Mouse (Mus musculus) lung, postnatal 10 days (tissue): ENCODE data around the gene Gm20521.
A peak's percentile ranks its signal among the peaks of the same experiment; 100 is the strongest.

Experiments used
- DNase-seq: peaks from one replicate; pipeline ENCODE4 v3.0.0; 2021

Gene Gm20521

DNA sequence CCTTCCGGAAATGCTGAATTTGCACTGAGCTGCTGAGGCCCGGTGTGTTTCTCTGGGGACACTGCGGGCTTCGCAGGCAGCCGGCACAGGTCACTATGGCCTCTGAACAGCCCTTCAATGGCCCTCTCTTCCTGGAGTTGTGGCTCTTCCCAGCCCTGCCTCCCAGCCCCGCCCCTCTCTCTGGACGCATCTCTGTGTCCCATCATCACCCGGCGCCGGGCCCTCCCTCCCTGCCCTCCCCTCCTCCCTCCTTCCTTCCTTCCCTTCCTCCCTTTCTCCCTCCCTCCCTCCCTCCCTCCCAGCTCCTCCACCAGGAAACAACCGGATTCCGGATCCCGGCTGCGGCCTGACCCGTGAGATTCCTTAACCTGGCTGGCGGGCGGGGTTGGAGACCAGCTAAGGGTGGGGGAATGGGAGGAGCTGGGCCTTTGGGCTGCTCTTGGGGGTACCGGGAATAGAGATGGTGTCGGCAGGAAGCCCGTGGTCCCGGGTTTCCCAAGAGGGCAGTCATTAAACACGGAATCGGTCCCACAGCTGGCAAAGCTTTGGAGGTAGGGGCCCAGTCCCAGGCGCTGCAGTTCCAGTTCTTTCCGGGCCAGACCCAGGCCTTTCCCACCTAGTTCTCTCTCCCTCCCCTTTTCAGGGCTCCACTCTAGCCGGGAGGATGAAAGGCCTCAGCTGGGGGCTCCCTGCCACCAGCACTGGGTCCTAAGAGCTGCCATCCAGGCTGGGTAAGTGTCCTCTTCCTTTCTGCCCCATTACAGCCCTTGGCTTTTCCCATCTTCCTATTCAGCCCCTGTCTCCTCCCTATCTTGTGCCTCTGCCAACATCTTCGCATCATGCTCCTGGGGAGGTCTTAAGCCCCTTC lies at the start of gene Gm20521, which contains the start of gene Bcl2l2:
Gene Gm20521 (plus strand): TSS at position 288 of the 868 bp plus-strand sequence.
Gene Bcl2l2 (plus strand): TSS at position 224 of the 868 bp plus-strand sequence.
- DNase-seq: peak; percentile 95

DNA sequence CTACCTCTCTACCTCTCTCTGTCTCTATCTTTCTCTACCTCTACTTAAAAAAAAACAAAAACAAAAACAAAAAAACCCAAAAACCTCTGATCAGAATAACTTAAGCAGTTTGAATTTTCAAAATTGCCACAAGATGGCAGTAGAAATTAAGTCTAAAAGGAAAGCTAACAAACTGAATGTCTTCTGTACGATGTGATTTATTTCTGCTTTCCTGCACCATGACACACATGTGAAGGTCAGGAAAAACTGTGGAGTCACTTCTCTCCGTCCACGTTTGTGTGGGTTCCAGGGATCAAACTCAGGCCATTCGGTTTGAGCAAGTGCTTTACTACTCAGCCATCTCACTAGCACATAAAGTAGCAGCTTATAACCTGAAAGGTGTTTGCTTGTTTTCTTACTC lies 39.8 kb upstream of the Gm20521 start:
- no peak for DNase-seq

DNA sequence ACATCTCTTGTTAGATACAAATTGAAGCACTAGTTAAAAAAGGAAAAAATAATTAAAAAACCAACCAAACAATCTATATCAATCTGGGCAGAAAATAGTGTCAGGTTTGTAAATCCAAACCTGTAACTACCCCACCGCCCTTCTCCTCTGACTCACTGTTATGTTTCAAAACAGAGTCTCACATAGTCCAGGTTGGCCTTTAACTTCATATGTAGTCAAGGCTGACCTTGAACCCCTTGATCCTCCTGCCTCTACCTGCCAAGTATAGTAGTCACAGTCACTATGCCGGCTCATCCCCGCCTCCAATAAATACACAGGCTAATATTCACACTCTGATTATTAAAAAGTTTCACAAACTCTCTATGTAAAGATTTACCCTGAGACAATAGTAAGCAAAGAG lies 27.5 kb upstream of the Gm20521 start:
- DNase-seq: no peak

DNA sequence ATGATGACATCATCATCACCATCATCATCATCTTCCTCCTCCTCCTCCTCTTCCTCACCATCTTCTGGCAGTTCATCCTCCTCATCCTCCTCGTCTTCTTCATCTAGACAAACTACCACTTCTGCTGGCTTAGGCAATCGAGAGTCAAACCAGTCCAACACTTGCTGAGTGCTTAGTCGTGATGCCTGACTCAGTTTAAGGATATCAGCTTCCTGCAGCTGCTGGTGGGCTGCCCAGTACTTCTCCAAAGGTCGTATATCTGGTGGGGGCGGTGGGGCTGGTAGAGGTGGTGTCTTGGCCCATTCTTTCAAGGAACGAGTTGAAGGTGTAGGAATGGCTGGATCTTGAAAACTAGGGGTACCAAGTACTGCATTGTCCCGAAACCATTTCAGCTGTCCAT lies 26.5 kb upstream of the Gm20521 start:
- no peak for DNase-seq

DNA sequence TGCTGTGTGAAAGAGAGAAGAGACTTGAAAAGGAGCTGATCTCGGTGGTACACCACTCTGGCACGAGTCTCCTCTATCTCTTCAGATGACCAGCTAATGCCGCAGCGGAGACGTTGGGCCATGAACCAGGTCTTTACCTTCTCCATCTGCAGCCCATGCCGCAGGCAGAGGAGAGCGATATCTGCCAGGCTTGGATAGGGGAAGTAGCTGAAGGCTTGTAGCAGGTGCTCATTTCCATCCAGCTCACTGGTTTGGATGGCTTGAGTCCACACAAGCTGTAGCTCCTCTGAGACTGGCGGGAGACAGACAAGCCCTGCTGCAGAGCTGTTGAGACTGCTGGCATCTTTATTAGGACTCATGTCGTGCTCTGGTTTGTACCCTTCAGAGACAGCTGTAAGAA lies 25.4 kb upstream of the Gm20521 start:
- DNase-seq: no peak

DNA sequence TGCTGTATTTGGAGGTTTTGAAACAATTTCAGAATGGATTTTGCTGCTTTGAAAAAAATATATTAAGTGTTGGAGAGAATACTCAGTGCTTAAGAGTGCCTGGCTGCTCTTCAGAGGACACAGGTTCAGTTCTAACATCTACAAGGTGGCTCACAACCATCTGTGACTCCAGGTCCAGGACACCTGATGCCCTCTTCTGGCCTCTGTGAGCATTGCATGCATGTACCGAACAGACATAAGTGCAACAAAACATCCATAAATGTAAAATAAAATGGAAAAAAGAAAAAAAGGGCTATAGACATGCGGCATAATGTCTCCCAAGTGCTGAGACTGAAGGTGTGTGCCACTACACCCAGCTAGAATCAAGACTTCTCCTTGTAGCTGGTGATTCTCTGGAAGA lies 22.7 kb upstream of the Gm20521 start:
- DNase-seq: peak; percentile 66

DNA sequence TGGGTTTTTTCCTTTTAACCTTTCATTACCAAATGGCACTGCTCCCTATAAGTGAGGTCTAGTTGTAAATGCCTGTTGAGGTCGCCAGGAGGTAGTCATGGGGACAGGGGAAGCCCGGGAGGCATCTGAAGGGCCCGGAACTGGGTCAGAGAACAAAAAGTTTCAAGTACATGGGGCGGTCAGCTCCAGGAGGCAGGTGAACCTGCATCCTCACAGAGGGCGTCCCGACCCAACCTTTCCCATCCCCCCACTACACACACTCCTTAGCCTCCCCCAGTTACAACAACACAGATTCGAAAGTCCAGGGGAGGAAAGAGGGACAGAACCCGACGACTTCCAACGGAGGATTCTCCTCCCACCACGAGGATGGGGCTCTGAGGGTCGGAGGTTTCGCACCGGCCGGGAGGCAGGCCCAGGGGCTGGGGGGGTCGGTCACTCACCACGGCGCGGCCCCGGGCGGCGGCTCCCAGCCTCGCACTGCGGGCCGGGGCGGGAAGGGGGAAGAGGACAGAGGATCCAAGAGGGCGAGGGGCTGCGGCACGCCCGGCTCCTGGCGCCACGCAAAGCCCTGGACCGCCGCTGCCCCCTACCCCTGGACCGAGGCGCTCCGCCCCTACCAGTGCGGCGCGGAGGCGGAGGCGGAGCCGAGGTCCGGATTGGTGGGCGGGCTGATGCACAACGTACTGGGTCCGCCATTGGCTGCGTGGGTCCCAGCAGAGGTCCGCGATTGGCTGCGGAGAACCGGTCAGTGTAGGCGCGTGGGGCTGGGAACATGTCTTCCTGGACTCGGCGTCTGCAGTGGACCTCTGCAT lies 19.5 kb upstream of the Gm20521 start:
- DNase-seq: peak; percentile 96

DNA sequence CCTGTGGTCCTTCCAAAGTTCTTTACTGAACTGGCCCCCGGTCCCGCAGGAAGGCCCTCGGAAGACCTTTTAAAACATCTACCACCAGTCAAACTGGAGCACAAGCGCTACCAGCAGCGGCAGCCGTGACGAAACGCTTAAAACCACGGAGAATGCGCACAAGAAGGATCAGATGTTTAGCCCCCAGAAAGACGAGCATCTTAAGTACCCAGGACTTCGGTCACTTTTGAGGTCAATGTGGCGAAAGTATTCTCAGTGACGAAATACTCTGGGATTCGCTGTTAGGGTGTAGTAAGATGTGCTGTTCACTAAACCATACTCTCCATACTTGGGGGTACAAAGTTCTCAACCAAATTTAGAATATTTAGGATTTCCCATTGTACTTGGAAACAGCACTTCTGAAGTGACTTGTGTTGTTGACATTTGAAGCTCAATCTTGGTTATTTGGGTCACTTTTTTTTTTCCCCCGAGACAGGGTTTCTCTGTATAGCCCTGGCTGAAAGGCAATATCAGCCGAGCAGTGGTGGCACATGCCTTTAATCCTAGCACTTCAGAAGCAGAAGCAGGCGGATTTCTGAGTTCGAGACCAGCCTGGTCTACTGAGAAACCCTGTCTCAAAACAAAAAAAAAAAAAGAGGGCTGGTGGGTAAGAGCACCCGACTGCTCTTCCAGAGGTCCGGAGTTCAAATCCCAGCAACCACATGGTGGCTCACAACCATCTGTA lies 18.8 kb upstream of the Gm20521 start:
- DNase-seq: no peak

DNA sequence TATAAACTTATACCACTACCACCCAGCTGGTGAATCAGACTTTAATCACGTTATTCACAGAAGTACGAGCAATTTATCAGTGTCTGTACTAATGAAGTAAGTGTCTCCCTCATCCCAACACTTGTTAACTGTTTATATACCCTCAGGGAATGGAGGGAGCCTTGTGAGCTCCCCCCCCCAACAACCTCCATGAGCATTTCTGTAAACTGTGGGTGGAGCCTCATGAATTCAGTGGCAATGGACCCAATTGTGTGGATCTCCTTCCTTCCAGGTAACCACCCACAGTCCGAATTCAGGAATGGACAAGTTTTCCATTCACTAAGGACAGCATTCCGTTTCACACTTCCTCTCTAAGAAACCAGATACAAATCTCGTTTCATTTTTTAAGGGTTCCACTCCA lies 17.6 kb upstream of the Gm20521 start:
- DNase-seq: no peak

DNA sequence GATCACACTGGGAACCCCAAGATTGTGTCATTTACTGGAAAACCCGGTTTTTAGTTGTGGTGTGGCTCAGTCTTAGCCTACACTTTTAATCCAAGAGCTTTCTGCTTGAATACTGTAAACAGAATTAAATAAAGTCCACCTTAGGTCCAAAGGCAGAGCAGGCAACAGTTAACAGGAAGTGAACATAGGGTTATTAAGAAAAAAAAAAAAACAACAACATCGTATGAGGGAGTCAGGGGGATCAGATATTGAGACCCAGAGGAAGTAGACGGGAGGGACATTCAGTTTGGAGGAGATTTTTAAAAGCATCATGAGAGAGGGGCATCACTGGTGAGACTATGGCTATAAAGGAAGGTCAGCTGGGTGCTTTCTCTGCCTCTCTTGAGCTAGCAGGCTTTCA lies 17.0 kb upstream of the Gm20521 start:
- DNase-seq: no peak

DNA sequence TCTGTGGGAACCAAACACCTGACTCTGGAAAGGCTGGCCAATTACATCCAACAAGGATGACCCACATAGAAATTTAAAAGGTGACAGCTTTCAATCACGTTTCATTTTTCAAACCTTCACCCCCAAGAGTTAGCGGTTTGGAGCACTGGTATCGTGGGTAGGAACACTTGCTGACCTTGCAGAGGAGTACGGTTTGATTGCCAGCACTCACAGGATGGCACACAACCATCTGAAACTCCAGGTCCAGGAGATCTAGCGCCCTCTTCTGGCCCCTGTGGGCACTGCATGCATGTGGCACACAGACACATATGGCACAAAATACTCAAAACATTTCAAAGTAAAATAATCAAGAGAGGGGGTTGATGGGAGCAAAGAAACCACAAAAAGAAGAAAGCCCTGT lies 16.3 kb upstream of the Gm20521 start:
- no peak for DNase-seq

DNA sequence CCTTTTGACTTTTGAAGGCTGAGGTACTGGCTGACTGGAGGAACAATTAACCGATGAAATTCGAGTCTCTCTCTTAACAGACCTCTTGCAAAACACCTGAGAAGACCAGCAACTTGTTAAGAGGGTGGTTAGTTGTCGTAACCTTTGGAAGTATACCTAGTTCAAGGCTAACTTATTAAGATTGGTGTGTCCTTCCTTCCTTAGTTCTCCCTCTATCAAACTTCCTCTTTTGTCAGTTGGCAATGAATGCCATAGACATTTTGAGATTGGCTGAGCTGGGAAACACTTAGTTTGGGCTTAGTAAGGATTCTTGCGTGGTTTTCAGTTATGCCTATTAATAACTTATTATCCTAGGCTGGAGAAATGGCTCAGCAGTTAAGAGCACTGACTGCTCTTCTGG lies 15.2 kb upstream of the Gm20521 start:
- no peak for DNase-seq

DNA sequence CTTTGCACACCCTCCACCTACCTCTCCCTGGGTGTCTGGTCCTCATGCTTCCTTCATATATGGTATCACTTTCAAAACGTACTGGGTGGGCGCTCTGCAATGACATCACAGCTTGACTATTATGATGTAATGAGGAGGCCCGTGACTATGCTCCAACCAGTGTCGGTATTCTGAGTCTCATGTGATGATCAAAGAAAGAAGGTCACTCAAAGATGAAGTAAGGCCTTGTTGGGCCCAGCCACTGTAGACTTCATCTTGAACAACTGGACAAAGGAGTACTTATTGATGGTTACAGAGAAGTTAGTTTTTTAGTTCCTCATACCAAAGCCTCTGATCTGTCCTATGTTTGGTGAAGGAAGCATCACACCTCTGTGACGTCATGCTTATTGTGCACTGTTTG lies 12.4 kb upstream of the Gm20521 start, which contains the start of gene Homez:
Gene Homez (minus strand): TSS at position 101 of the 400 bp plus-strand sequence.
- no peak for DNase-seq

DNA sequence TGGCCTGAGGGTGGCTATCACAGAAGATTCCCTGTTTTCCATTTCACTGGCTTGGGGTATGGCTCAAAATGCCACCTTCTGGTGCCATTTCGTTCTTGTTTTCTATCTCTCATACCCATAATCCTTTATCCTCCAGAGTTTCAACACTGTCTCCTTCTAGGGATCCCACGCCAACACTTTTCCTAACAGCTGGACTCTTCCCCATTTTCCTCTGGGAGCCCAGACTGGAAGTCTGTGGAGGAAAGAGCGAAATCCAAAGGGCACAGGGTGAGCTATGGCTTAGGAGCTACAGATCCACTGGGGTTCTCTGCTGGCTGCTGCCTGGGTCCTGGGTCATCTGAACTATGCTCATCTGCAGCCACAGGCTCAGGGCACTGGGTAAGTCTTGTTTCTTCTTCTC lies 9.1 kb upstream of the Gm20521 start:
- no peak for DNase-seq

DNA sequence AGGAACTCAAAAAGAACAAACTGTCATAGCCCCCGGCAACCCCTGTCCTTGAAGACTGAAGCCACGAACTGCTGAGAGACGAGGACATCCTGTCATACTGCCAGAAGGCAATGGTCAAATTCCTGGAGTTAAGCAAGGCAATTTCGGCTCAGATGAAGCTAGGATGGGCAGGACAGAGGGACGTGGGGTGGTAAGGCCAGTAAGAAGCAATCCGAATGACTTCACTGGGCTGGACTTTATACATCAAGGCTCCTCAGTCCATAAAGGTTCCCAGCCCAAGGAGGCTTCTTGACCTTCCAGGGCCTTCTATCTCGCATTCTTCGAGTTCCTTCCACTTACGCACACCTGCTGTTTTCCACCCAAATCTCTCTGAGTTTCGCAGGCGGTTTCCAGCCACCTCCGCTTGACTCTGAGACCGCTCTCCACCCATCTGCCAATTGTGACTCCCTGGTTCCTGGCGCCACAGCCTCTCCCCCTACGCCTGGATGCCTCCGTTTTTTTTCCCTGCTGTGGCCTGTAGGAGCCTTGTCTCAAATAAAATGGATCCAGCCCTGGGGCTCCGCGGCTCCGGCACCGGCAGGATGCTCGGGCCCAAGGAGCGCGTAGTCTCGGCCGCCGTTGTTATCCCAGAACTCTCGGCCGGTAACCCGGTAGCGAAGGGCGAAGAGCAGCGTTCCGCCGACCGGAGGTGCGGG lies 7.2 kb upstream of the Gm20521 start:
- DNase-seq: peak; percentile 50

DNA sequence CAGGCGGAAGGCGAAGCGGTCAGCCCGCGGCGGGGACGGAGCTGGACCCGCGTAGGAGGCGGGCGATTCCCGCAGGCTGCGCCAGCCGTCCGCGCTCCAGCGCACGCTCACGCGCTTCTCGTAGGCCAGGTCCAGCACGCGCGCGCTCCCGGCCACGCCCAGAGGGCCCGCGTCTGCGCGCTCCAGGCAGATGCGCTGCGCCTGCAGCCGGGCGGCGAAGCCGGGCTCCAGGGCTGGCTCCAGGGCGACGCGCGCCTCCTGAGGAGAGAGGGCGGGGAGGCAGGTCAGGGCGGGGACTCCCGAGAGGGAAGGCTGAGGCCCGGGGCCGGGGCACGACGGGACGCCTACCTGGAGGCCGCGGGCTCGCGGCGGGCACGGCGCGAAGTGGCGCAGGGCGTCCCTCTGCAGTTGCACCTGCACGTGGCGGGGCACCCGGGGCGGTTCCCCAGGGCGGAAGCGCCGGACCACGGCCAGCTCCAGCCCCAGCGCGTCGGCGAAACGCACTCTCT lies 6.6 kb upstream of the Gm20521 start:
- peak; percentile 92 for DNase-seq

DNA sequence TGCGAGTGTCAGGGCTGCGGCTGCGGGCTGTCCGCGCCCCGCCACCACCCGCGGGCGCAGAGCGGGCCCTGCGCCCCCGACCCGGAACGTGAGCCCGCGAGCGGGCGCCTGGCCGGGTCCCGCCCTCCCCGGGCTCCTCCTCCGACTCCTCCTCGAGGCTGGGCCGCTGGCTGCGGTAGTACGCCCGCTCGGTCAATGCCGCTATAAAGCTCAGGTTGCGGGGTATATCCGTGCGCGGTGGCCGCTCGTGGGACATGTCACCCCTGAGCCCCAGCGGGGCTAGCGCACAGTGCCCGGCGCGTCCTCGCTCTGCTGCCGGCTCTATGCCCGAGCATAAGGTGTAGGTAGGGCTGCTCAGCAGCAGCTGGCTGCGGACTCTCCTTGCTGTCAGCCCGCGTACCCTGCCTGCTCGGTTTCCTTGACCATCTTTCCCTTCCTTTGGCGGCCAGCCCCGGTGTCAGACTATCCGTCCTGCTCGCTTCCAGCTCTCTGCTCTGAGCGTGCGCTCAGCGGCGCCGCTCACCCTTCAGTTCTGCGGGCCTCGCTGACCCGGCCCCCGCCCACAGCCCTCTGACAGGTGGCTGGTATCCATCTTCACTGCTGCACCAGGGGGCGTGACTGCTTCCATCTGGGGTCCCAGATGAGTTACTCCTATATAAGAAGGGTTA lies 6.1 kb upstream of the Gm20521 start, which contains the start of gene Ppp1r3e:
Gene Ppp1r3e (minus strand): TSS at position 503 of the 668 bp plus-strand sequence.
- DNase-seq: peak; percentile 75

DNA sequence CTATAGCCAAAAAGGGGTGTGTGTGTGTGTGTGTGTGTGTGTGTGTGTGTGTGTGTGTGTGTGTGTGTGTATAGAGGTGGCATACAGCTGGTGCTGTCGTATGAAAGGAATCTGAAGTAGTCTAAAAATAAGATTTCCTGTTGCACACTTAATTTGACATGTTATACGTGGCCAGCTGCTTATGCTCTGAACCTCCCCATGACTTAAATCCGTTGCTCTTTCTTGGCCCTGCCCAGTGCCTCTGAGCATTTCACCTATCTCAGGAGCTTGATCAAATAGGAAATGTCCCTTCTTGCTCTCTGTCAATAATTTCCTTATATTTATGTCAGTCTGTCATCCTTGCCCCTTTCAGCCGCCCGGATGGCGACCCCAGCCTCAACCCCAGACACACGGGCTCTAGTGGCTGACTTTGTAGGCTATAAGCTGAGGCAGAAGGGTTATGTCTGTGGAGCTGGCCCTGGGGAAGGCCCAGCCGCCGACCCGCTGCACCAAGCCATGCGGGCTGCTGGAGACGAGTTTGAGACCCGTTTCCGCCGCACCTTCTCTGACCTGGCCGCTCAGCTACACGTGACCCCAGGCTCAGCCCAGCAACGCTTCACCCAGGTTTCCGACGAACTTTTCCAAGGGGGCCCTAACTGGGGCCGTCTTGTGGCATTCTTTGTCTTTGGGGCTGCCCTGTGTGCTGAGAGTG lies 926 bp downstream of the Gm20521 start:
- DNase-seq: no peak

DNA sequence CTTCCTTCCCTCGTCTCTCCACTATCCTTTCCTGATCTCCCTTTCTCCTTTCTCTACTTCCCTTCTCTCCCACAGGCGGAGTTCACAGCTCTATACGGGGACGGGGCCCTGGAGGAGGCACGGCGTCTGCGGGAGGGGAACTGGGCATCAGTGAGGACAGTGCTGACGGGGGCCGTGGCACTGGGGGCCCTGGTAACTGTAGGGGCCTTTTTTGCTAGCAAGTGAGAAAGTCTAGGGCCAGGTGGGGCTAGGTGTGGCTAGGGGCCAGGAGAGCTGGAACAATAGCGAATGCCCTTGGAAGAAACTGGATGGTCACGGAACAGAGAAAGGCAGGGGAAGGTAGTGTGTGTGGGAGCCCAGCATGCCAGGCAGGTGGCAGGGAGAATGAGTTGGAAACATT lies 2.1 kb downstream of the Gm20521 start:
- DNase-seq: no peak

DNA sequence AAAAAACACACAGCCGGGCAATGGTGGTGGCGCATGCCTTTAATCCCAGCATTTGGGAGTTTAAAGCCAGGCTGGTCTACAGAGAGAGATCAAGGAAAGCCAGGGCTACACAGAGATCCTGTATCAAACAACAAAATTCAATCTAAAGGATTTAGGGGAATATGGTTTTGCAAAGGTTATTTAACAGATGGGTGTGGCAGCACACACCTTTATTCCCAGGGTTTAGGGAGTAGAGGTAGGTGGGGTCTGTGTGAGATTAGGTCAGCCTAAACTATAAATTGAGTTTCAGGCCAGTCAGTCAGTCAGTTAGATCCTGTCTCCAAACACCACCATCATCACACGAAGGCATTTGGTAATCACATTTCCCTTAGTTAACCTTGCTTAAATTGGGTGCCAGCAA lies 9.0 kb downstream of the Gm20521 start, which contains the start of gene Pabpn1:
Gene Pabpn1 (plus strand): TSS at position 301 of the 400 bp plus-strand sequence.
- DNase-seq: no peak

DNA sequence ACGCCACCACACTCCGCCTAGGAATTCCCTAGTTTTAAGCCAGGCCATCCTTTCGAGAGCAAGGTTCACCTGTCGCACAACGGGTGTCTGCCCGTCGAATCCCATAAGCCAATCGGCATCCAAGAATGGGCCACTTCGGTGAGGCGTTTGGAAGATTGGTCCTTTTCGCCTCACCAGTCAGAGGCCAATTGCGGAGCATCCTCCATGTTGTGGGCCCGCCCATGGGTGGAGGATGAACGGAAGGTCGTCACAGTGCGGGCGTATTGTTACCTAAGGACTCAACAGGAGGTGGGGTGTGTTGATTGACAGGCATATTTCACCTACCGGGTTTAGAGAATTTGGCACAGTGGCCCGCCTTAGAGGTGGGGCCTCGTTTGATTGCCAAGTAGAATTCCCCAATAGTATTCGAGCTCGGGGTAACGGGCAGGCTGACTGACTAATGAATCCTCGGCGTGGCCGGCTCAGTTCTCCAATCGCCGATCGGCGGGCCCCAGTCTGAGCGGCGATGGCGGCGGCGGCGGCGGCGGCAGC lies 10.5 kb downstream of the Gm20521 start:
- DNase-seq: peak; percentile 99
